Mouse (Mus musculus): ENCODE data around the gene Tmem130. TPM values are rescaled to one million over a fixed set of nuclear protein-coding genes. Genes with fewer than 3 reads are reported as not detected.

The Tmem130 gene
- polyA plus RNA-seq (2012; fragmentation: generic; extraction: Trizol): 0.06 TPM

- Histone ChIP-seq H3K27me3 (ENCODE audit: control insufficient read depth, insufficient read depth, insufficient read length) (peaks cover 43% of the 10 kb centered on the region), H3ac (ENCODE audit: control insufficient read depth, insufficient read length) (no peak within 1 kb of the TSS), H3K4me2 (ENCODE audit: low read depth) (no peak within 1 kb of the TSS), H3K36me3 (ENCODE audit: control insufficient read depth, insufficient read depth) (no peaks in the 10 kb centered on the region), H3K79me2 (ENCODE audit: control insufficient read depth, insufficient read depth) (no peaks in the 10 kb centered on the region), H3K4me3 (no peak within 1 kb of the TSS)
- TF ChIP-seq REST (IDR thresholded peaks at IDR 0.05; ENCODE audit: insufficient read depth, insufficient read length) (no peak), POLR2AphosphoS2 (IDR thresholded peaks at IDR 0.05; ENCODE audit: insufficient read length, low read depth) (no peak), SRF (IDR thresholded peaks at IDR 0.05; ENCODE audit: control insufficient read depth, insufficient read length, low read depth) (no peak), MYOD1 (IDR thresholded peaks at IDR 0.05; ENCODE audit: control insufficient read depth in 1 of 3, insufficient read length in 2 of 3, low read depth in 2 of 3) (no peak), MYOG (IDR thresholded peaks at IDR 0.05; ENCODE audit: control insufficient read depth in 1 of 3, insufficient read depth in 1 of 3, insufficient read length in 2 of 3, low read depth in 2 of 3) (no peak), E2F4 (IDR thresholded peaks at IDR 0.05; ENCODE audit: insufficient read depth) (no peak), MAX (IDR thresholded peaks at IDR 0.05; ENCODE audit: low read depth) (no peak), TCF12 (IDR thresholded peaks at IDR 0.05; ENCODE audit: insufficient read depth, poor library complexity, severe bottlenecking) (no peak), TCF3 (IDR thresholded peaks at IDR 0.05; ENCODE audit: insufficient read length, low read depth) (no peak), POLR2A (IDR thresholded peaks at IDR 0.05; ENCODE audit: insufficient read length, low read depth) (no peak), CEBPB (IDR thresholded peaks at IDR 0.05; ENCODE audit: insufficient read depth, poor library complexity, severe bottlenecking) (no peak)
These were observed at the start of gene Tmem130 for GRCm38 (mm10) chr5:144761161-144761868. Gene Tmem130, minus strand, starts transcription at chr5:144761818.

GRCm38 (mm10) chr5:144806931-144807330 lies 45.3 kb upstream of the Tmem130 start:
- Histone ChIP-seq H3K4me3 (no peak overlapping the region), H3K4me2 (ENCODE audit: low read depth) (no peak overlapping the region), H3K36me3 (ENCODE audit: control insufficient read depth, insufficient read depth) (peaks cover 53% of the 10 kb centered on the region), H3K27me3 (ENCODE audit: control insufficient read depth, insufficient read depth, insufficient read length) (no peaks in the 10 kb centered on the region), H3K79me2 (ENCODE audit: control insufficient read depth, insufficient read depth) (no peaks in the 10 kb centered on the region), H3ac (ENCODE audit: control insufficient read depth, insufficient read length) (no peak overlapping the region)
- TF ChIP-seq CEBPB (IDR thresholded peaks at IDR 0.05; ENCODE audit: insufficient read depth, poor library complexity, severe bottlenecking): no peak
- TF ChIP-seq POLR2A (IDR thresholded peaks at IDR 0.05; ENCODE audit: insufficient read length, low read depth): no peak
- no peak for TF ChIP-seq MYOG (IDR thresholded peaks at IDR 0.05; ENCODE audit: control insufficient read depth in 1 of 3, insufficient read depth in 1 of 3, insufficient read length in 2 of 3, low read depth in 2 of 3)
- no peak for TF ChIP-seq MYOD1 (IDR thresholded peaks at IDR 0.05; ENCODE audit: control insufficient read depth in 1 of 3, insufficient read length in 2 of 3, low read depth in 2 of 3)
- no peak for TF ChIP-seq E2F4 (IDR thresholded peaks at IDR 0.05; ENCODE audit: insufficient read depth)
- no peak for TF ChIP-seq POLR2AphosphoS2 (IDR thresholded peaks at IDR 0.05; ENCODE audit: insufficient read length, low read depth)
- TF ChIP-seq MAX (IDR thresholded peaks at IDR 0.05; ENCODE audit: low read depth): no peak
- TF ChIP-seq SRF (IDR thresholded peaks at IDR 0.05; ENCODE audit: control insufficient read depth, insufficient read length, low read depth): no peak
- TF ChIP-seq TCF12 (IDR thresholded peaks at IDR 0.05; ENCODE audit: insufficient read depth, poor library complexity, severe bottlenecking): no peak

- TF ChIP-seq MYOD1 (IDR thresholded peaks at IDR 0.05; ENCODE audit: control insufficient read depth in 1 of 3, insufficient read length in 2 of 3, low read depth in 2 of 3): no peak
- no peaks in the 10 kb centered on the region for H3K79me2 ChIP-seq (ENCODE audit: control insufficient read depth, insufficient read depth)
- H3K36me3 ChIP-seq (ENCODE audit: control insufficient read depth, insufficient read depth): peaks cover 49% of the 10 kb centered on the region
- no peak overlapping the region for H3K4me3 ChIP-seq
- H3K4me2 ChIP-seq (ENCODE audit: low read depth): no peak overlapping the region
- H3K27me3 ChIP-seq (ENCODE audit: control insufficient read depth, insufficient read depth, insufficient read length): no peaks in the 10 kb centered on the region
- no peak overlapping the region for H3ac ChIP-seq (ENCODE audit: control insufficient read depth, insufficient read length)
These were observed 42.6 kb upstream of the Tmem130 start for GRCm38 (mm10) chr5:144804181-144804580.

- Histone ChIP-seq H3K36me3 (ENCODE audit: control insufficient read depth, insufficient read depth) (peaks cover 49% of the 10 kb centered on the region), H3K4me3 (no peak overlapping the region), H3K79me2 (ENCODE audit: control insufficient read depth, insufficient read depth) (no peaks in the 10 kb centered on the region), H3K4me2 (ENCODE audit: low read depth) (no peak overlapping the region), H3ac (ENCODE audit: control insufficient read depth, insufficient read length) (no peak overlapping the region), H3K27me3 (ENCODE audit: control insufficient read depth, insufficient read depth, insufficient read length) (no peaks in the 10 kb centered on the region)
- TF ChIP-seq POLR2AphosphoS2 (IDR thresholded peaks at IDR 0.05; ENCODE audit: insufficient read length, low read depth) (no peak), E2F4 (IDR thresholded peaks at IDR 0.05; ENCODE audit: insufficient read depth) (no peak), CEBPB (IDR thresholded peaks at IDR 0.05; ENCODE audit: insufficient read depth, poor library complexity, severe bottlenecking) (no peak), REST (IDR thresholded peaks at IDR 0.05; ENCODE audit: insufficient read depth, insufficient read length) (no peak), TCF12 (IDR thresholded peaks at IDR 0.05; ENCODE audit: insufficient read depth, poor library complexity, severe bottlenecking) (no peak), MYOD1 (IDR thresholded peaks at IDR 0.05; ENCODE audit: control insufficient read depth in 1 of 3, insufficient read length in 2 of 3, low read depth in 2 of 3) (no peak), SRF (IDR thresholded peaks at IDR 0.05; ENCODE audit: control insufficient read depth, insufficient read length, low read depth) (no peak), MYOG (IDR thresholded peaks at IDR 0.05; ENCODE audit: control insufficient read depth in 1 of 3, insufficient read depth in 1 of 3, insufficient read length in 2 of 3, low read depth in 2 of 3) (no peak), POLR2A (IDR thresholded peaks at IDR 0.05; ENCODE audit: insufficient read length, low read depth) (no peak), TCF3 (IDR thresholded peaks at IDR 0.05; ENCODE audit: insufficient read length, low read depth) (no peak), MAX (IDR thresholded peaks at IDR 0.05; ENCODE audit: low read depth) (no peak), USF1 (IDR thresholded peaks at IDR 0.05; ENCODE audit: low read depth) (no peak)
These were observed 41.4 kb upstream of the Tmem130 start for GRCm38 (mm10) chr5:144803066-144803465.

- H3K79me2 ChIP-seq (ENCODE audit: control insufficient read depth, insufficient read depth): no peaks in the 10 kb centered on the region
- TF ChIP-seq TCF3 (IDR thresholded peaks at IDR 0.05; ENCODE audit: insufficient read length, low read depth): no peak
- no peak for TF ChIP-seq USF1 (IDR thresholded peaks at IDR 0.05; ENCODE audit: low read depth)
- no peak for TF ChIP-seq MYOG (IDR thresholded peaks at IDR 0.05; ENCODE audit: control insufficient read depth in 1 of 3, insufficient read depth in 1 of 3, insufficient read length in 2 of 3, low read depth in 2 of 3)
- no peak for TF ChIP-seq TCF12 (IDR thresholded peaks at IDR 0.05; ENCODE audit: insufficient read depth, poor library complexity, severe bottlenecking)
- no peak for TF ChIP-seq POLR2A (IDR thresholded peaks at IDR 0.05; ENCODE audit: insufficient read length, low read depth)
- TF ChIP-seq SRF (IDR thresholded peaks at IDR 0.05; ENCODE audit: control insufficient read depth, insufficient read length, low read depth): no peak
- TF ChIP-seq E2F4 (IDR thresholded peaks at IDR 0.05; ENCODE audit: insufficient read depth): no peak
- TF ChIP-seq MAX (IDR thresholded peaks at IDR 0.05; ENCODE audit: low read depth): no peak
- no peak for TF ChIP-seq REST (IDR thresholded peaks at IDR 0.05; ENCODE audit: insufficient read depth, insufficient read length)
- TF ChIP-seq MYOD1 (IDR thresholded peaks at IDR 0.05; ENCODE audit: control insufficient read depth in 1 of 3, insufficient read length in 2 of 3, low read depth in 2 of 3): no peak
- TF ChIP-seq POLR2AphosphoS2 (IDR thresholded peaks at IDR 0.05; ENCODE audit: insufficient read length, low read depth): no peak
- no peak for TF ChIP-seq CEBPB (IDR thresholded peaks at IDR 0.05; ENCODE audit: insufficient read depth, poor library complexity, severe bottlenecking)
- H3K4me3 ChIP-seq: no peak overlapping the region
- peaks cover 40% of the 10 kb centered on the region for H3K36me3 ChIP-seq (ENCODE audit: control insufficient read depth, insufficient read depth)
- H3K4me2 ChIP-seq (ENCODE audit: low read depth): no peak overlapping the region
- H3K27me3 ChIP-seq (ENCODE audit: control insufficient read depth, insufficient read depth, insufficient read length): no peaks in the 10 kb centered on the region
- no peak overlapping the region for H3ac ChIP-seq (ENCODE audit: control insufficient read depth, insufficient read length)
These were observed 35.5 kb upstream of the Tmem130 start for GRCm38 (mm10) chr5:144797116-144797515.
